Mouse (Mus musculus): ENCODE measurements around the gene Pdilt. TPM values are rescaled to one million over a fixed set of nuclear protein-coding genes. Genes with fewer than 3 reads are reported as not detected.
A peak's percentile ranks its signal among the peaks of the same experiment; 100 is the strongest.

The Pdilt gene
- polyA plus RNA-seq, 1 experiment from 2014 or later: 0.14 TPM

DNA sequence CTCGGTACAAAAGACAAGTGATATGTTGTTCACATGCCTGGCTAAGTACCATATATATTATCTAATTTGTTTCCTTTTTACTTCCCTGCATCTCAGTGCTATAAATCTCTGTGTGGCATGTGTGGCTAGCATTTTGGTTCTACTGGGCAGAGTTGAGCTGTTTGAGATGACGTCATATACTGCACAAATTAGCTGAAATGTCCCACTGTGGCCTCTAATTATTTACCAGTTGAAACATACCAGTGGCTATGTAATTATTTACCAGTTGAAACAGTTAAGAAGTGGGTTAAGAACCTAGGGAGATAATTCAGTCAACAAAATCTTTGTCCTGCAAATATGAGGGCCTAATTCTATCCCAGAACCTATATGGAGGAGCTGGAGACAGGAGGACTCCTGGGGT, 4.3 kb upstream of the Pdilt start:
- WGBS: 34% methylated on average over 2 of the region's 2 CpGs
- Histone ChIP-seq H3K9me3 (replicated peaks) (no peaks in the 10 kb centered on the region), H3K27ac (replicated peaks) (no peak overlapping the region), H3K9ac (replicated peaks) (no peak overlapping the region), H3K27me3 (replicated peaks) (no peaks in the 10 kb centered on the region), H3K4me2 (no peak overlapping the region), H3K4me1 (peaks cover 14% of the 10 kb centered on the region), H3K4me3 (replicated peaks) (no peak overlapping the region), H3K36me3 (no peaks in the 10 kb centered on the region)
- no peak for ATAC-seq (ENCODE audit: low FRiP score)

DNA sequence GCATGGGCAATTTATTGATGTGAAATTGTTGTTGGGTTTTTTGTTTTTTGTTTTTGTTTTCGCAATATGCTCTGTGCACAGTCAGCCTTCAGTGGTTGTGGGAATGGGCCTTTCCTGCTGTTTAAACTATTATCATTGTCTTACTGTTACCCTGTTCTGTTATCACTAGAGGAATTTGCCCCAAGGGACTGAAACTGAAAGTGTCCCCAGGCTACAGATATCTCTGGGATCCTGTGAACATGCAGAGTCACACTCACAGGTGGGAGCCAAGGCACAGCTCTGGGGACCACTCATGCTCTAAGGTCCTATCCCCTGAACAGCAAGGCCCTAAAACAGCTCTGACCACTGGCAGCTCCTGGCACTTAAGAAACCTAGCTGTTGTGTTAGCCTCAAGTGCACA, 3.8 kb upstream of the Pdilt start:
- no peak overlapping the region for H3K9ac ChIP-seq (replicated peaks)
- no peak overlapping the region for H3K27ac ChIP-seq (replicated peaks)
- 94% methylated on average over 1 of the region's 1 CpGs for WGBS
- H3K27me3 ChIP-seq (replicated peaks): no peaks in the 10 kb centered on the region
- H3K4me1 ChIP-seq: peaks cover 14% of the 10 kb centered on the region
- no peak for ATAC-seq (ENCODE audit: low FRiP score)
- H3K9me3 ChIP-seq (replicated peaks): no peaks in the 10 kb centered on the region
- no peaks in the 10 kb centered on the region for H3K36me3 ChIP-seq
- no peak overlapping the region for H3K4me2 ChIP-seq
- H3K4me3 ChIP-seq (replicated peaks): no peak overlapping the region

DNA sequence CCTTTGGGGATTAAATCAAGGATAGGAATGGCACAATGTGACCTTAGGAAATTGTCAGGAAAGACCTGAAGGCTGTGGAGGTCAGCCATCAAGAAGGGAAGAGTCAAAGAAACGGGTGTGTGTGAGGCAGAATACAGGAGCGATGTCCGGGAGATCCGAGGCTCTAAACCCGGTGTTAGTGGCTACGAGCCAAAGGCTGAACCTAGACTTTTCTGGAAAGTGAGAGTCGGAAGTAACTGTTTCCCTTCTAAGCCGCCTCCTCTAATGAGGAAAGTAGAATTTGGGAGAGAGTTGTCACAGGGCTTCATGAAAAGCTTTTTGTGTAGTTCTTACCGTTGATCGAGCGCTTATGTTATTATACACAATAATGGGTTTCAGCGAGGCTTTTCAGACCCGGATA, 3.2 kb upstream of the Pdilt start:
- Histone ChIP-seq H3K36me3 (no peaks in the 10 kb centered on the region), H3K4me1 (peaks cover 14% of the 10 kb centered on the region), H3K27ac (replicated peaks) (no peak overlapping the region), H3K4me3 (replicated peaks) (no peak overlapping the region), H3K9me3 (replicated peaks) (no peaks in the 10 kb centered on the region), H3K9ac (replicated peaks) (no peak overlapping the region), H3K4me2 (no peak overlapping the region), H3K27me3 (replicated peaks) (no peaks in the 10 kb centered on the region)
- 74% methylated on average over 13 of the region's 13 CpGs for WGBS
- ATAC-seq (ENCODE audit: low FRiP score): no peak

DNA sequence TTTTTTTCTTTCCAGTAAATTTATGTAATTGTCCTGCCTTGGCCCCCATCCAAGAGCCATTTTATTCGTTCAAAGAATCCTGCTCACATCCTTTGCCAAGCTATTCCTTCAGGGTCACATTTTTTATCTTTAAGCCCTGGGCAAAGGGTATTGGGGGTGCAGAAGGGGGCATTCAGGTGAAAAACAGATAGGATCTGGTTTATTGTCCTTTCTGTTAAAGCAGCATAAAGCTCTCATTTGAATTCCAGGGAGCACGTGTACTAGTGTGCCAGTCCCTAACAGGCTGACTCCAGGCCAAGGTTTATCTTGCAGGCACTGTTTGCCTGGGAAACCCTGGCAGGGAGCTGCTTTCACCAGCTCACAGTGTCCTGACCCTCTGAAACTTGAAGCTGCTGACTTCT, 2.6 kb upstream of the Pdilt start:
- Histone ChIP-seq H3K27ac (replicated peaks) (no peak overlapping the region), H3K9me3 (replicated peaks) (no peaks in the 10 kb centered on the region), H3K36me3 (no peaks in the 10 kb centered on the region), H3K27me3 (replicated peaks) (no peaks in the 10 kb centered on the region), H3K4me2 (no peak overlapping the region), H3K9ac (replicated peaks) (no peak overlapping the region), H3K4me1 (peaks cover 14% of the 10 kb centered on the region), H3K4me3 (replicated peaks) (no peak overlapping the region)
- ATAC-seq (ENCODE audit: low FRiP score): peak; percentile 75; the same call in 1 of the 2 replicates
- WGBS: 25% methylated on average over 2 of the region's 2 CpGs

DNA sequence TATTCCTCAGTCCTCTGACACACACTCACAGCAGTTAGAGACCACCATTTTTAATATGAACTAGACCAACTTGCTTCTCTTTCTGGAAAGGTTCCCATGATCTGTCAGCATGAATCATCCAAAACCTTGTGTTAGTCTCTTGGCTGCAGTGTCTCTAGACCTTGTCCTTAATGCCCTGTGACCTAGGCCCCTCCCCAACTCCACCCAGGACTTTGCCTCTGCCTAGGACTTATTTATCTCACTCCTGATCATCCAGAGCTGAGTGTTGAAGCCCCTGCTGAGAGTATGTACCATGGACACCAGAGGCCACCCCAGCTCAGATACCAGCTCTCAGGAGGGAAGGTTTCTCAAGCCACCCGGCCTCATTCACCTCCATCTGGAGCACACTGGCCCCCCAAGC, 904 bp downstream of the Pdilt start:
- Histone ChIP-seq H3K27me3 (replicated peaks) (0 out of 2 replicates have a peak, but pooled peaks cover 3% of the 10 kb centered on the region), H3K4me3 (replicated peaks) (no peak overlapping the region), H3K9ac (replicated peaks) (no peak overlapping the region), H3K4me2 (no peak overlapping the region), H3K36me3 (no peaks in the 10 kb centered on the region), H3K4me1 (peaks cover 13% of the 10 kb centered on the region), H3K9me3 (replicated peaks) (no peaks in the 10 kb centered on the region), H3K27ac (replicated peaks) (no peak overlapping the region)
- no peak for ATAC-seq (ENCODE audit: low FRiP score)
- WGBS: 84% methylated on average over 1 of the region's 1 CpGs

DNA sequence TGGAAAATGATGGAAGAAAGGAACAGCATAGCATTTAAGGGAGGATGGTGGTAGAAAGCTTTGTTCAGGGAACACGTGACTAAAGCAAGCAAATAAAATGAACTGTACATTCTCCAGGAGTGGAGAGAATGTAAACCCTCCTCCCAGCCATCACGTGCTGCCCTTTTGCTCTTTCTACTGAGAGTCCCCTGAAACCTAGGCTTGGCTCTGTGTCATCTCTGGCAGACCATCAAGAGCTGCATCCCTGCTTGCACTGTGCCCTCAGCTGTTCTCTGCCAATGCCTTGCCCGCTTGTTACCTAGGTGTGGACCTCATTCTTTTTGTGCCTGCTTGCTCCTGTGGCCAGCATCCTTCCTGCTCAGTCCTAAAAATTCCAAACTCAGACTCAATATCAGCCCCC, 1.5 kb downstream of the Pdilt start:
- no peak overlapping the region for H3K4me2 ChIP-seq
- no peak overlapping the region for H3K9ac ChIP-seq (replicated peaks)
- WGBS: 85% methylated on average over 3 of the region's 3 CpGs
- no peak overlapping the region for H3K4me3 ChIP-seq (replicated peaks)
- H3K4me1 ChIP-seq: peaks cover 10% of the 10 kb centered on the region; the same call in 1 of the 2 replicates
- no peaks in the 10 kb centered on the region for H3K9me3 ChIP-seq (replicated peaks)
- ATAC-seq (ENCODE audit: low FRiP score): no peak
- 0 out of 2 replicates have a peak, but pooled peaks cover 3% of the 10 kb centered on the region for H3K27me3 ChIP-seq (replicated peaks)
- no peaks in the 10 kb centered on the region for H3K36me3 ChIP-seq
- no peak overlapping the region for H3K27ac ChIP-seq (replicated peaks)

DNA sequence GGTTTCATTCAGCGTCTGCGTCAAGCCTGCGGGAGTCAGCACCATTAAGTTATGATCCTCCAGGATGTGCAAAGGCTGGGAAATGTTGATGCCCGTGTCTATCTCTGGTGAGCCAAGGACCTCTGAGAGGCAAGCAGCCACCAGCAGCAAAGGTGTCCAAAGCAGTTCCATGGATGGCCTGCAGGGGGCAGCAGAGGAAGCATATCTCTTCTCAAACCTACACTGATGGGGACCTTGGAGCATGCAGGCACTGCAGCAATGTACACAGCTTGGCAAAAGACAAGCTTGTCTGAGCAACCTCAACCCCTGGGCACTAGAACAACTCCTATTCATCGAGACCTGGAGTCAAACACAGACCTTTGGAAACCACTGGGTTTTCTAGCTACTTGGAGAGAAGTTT, 3.6 kb downstream of the Pdilt start:
- H3K36me3 ChIP-seq: no peaks in the 10 kb centered on the region
- no peaks in the 10 kb centered on the region for H3K4me1 ChIP-seq
- ATAC-seq (ENCODE audit: low FRiP score): no peak
- no peak overlapping the region for H3K9ac ChIP-seq (replicated peaks)
- no peak overlapping the region for H3K27ac ChIP-seq (replicated peaks)
- 49% methylated on average over 5 of the region's 5 CpGs for WGBS
- H3K27me3 ChIP-seq (replicated peaks): 0 out of 2 replicates have a peak, but pooled peaks cover 7% of the 10 kb centered on the region
- no peak overlapping the region for H3K4me2 ChIP-seq
- H3K9me3 ChIP-seq (replicated peaks): no peaks in the 10 kb centered on the region
- H3K4me3 ChIP-seq (replicated peaks): no peak overlapping the region

DNA sequence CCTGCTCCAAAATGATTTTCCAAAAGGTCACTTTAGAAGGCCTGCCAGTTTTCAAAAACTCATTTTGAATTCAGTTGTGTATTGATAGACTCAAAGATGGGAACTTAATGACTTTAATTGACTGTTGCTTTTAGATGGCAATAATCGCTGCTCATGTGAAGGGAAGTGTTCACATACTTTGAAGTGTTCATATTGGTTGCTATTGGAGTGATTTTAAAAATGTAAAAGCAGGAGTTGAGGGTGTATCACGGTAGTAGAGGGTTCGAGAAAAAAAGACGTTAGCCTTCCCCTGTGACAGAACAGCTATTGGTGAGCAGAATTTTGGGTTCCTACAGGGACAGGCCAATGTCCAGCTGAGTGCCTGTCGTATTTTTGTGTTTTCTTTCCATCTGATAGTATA, 4.1 kb downstream of the Pdilt start, which contains the start of gene Acsm5:
Gene Acsm5, plus strand, starts transcription at position 301 of the 400 bp plus-strand sequence.
- 77% methylated on average over 5 of the region's 5 CpGs for WGBS
- H3K4me3 ChIP-seq (replicated peaks): no peak within 1 kb of the TSS
- H3K36me3 ChIP-seq: no peaks in the 10 kb centered on the region
- ATAC-seq (ENCODE audit: low FRiP score): no peak
- H3K9me3 ChIP-seq (replicated peaks): no peaks in the 10 kb centered on the region
- H3K27me3 ChIP-seq (replicated peaks): 0 out of 2 replicates have a peak, but pooled peaks cover 8% of the 10 kb centered on the region
- no peak within 1 kb of the TSS for H3K9ac ChIP-seq (replicated peaks)
- H3K27ac ChIP-seq (replicated peaks): no peak within 1 kb of the TSS
- no peaks in the 10 kb centered on the region for H3K4me1 ChIP-seq
- no peak within 1 kb of the TSS for H3K4me2 ChIP-seq

DNA sequence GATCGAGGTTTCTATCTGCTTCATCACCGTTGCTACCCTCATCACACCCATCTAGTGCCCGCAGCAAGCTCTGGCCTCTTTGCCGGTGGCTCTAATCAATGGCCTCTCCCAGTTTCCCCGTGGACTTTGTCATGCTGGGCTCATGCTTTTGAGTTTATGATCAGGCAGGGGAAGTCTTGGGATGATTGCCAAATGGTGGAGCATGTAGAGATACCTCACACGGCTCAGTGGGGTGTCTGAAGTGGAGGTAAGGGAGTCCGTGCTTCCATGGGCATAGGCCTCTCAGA, 7.1 kb downstream of the Pdilt start:
- H3K4me3 ChIP-seq (replicated peaks): no peak overlapping the region
- ATAC-seq (ENCODE audit: low FRiP score): no peak
- no peak overlapping the region for H3K9ac ChIP-seq (replicated peaks)
- H3K27me3 ChIP-seq (replicated peaks): 0 out of 2 replicates have a peak, but pooled peaks cover 8% of the 10 kb centered on the region
- H3K4me1 ChIP-seq: no peaks in the 10 kb centered on the region
- H3K9me3 ChIP-seq (replicated peaks): no peaks in the 10 kb centered on the region
- H3K27ac ChIP-seq (replicated peaks): no peak overlapping the region
- no peak overlapping the region for H3K4me2 ChIP-seq
- H3K36me3 ChIP-seq: no peaks in the 10 kb centered on the region
- 80% methylated on average over 7 of the region's 7 CpGs for WGBS

DNA sequence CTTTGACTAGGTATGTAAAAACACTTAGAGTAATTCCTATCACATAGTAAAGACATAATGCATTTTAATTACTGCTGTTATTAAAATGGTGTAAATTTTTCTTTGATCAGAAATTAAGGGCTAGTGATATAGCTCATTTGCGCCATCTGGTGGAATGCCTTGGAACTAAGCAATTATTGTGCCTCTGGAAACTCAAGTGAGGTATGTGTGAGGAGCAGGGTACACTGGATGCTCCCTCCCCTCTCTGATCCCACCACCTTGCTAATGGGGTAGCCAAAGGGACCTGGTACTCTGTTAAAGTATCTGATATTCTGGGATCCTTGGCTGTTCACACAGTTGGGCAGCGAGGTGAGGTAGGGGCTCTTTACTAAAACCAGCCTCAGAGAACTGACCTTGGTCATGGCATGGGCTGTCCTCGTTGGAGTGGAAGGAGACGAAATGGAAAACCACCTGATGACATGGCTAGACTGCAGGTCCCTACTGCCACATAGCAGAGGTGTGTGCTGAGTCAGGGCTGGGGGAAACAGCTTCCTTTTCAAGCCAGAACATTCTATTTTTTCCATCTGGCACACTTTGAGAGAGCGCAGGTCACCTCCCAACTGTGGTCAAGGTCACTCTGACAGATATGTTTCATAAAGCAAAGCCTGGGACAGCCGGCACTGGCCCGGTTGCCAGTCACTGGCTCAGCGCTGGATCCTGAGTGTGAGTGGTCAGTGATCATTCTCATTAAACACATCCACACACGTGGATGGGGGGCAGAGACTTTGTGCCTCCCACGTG, 7.6 kb downstream of the Pdilt start:
- Histone ChIP-seq H3K4me3 (replicated peaks) (no peak overlapping the region), H3K27me3 (replicated peaks) (0 out of 2 replicates have a peak, but pooled peaks cover 8% of the 10 kb centered on the region), H3K4me1 (no peaks in the 10 kb centered on the region), H3K4me2 (no peak overlapping the region), H3K36me3 (no peaks in the 10 kb centered on the region), H3K27ac (replicated peaks) (no peak overlapping the region), H3K9ac (replicated peaks) (no peak overlapping the region), H3K9me3 (replicated peaks) (no peaks in the 10 kb centered on the region)
- ATAC-seq (ENCODE audit: low FRiP score): no peak
- 74% methylated on average over 10 of the region's 10 CpGs for WGBS

DNA sequence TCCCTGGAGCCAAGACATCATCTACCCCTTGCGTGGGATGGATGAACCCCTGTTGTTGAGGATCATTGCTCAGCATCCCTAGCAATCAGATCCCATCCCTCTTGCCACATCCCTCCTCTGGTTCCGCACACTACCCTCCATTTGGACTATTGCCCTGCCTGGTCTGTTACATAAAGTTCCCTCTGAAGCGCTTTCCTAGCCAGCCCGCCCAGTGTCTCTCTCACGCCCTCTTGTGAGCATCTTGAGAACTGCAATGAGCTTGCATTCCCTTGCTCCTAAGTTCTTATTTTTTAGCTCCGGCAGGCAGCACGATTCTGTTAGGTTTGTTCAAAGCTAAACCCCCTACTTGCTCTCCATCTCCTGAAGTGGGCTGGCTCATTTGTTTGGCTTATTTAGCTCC, 10.2 kb downstream of the Pdilt start:
- H3K27ac ChIP-seq (replicated peaks): no peak overlapping the region
- H3K4me2 ChIP-seq: no peak overlapping the region
- H3K9me3 ChIP-seq (replicated peaks): no peaks in the 10 kb centered on the region
- H3K4me1 ChIP-seq: no peaks in the 10 kb centered on the region
- H3K9ac ChIP-seq (replicated peaks): no peak overlapping the region
- WGBS: 34% methylated on average over 7 of the region's 7 CpGs
- H3K27me3 ChIP-seq (replicated peaks): 0 out of 2 replicates have a peak, but pooled peaks cover 4% of the 10 kb centered on the region
- no peak for ATAC-seq (ENCODE audit: low FRiP score)
- no peaks in the 10 kb centered on the region for H3K36me3 ChIP-seq
- no peak overlapping the region for H3K4me3 ChIP-seq (replicated peaks)

DNA sequence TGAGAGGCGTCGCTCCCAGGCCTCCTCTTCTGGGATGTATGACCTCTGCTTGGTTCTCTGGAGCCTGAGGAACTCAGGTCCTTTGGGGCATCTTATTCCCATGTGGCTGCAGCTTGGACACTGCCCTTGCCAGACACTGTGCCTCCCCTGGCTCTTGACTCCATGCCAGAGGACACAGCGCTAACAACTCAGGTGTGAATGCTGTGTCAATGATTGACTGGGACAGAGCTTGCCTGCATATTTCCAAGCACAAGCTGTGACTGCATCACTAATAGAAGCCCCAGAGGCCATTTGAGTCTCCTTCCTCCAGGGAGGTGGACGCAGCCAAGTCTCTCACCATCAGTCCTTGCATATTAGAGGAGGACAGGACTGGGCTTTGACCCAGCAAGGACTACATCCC, 12.1 kb downstream of the Pdilt start:
- H3K9ac ChIP-seq (replicated peaks): no peak overlapping the region
- no peaks in the 10 kb centered on the region for H3K4me1 ChIP-seq
- no peak for ATAC-seq (ENCODE audit: low FRiP score)
- 0 out of 2 replicates have a peak, but pooled peaks cover 4% of the 10 kb centered on the region for H3K27me3 ChIP-seq (replicated peaks)
- WGBS: 93% methylated on average over 4 of the region's 4 CpGs
- H3K27ac ChIP-seq (replicated peaks): no peak overlapping the region
- no peak overlapping the region for H3K4me2 ChIP-seq
- no peak overlapping the region for H3K4me3 ChIP-seq (replicated peaks)
- H3K9me3 ChIP-seq (replicated peaks): no peaks in the 10 kb centered on the region
- no peaks in the 10 kb centered on the region for H3K36me3 ChIP-seq

All from neural tube, embryonic 15.5 days (tissue).